Mouse (Mus musculus) cerebellum, postnatal 14 days (tissue): ENCODE data around the gene Chka.

Source experiments
- DNase-seq, 2 experiments: peaks; one replicate each; pipeline ENCODE4 v3.0.0; 2021; ENCODE audit warnings: mixed read lengths in 2 of 2

The Chka gene

GRCm38 (mm10) chr19:3851502-3851962, at the start of gene Chka:
Gene Chka (plus strand): TSS chr19:3851773.
- peak; percentile 97 to 99 for DNase-seq

GRCm38 (mm10) chr19:3805526-3805925, 46.0 kb upstream of the Chka start:
- DNase-seq, result no peak

GRCm38 (mm10) chr19:3810536-3811233, 40.9 kb upstream of the Chka start:
- no peak for DNase-seq

- peak; percentile 57 to 60 for DNase-seq
Observed at GRCm38 (mm10) chr19:3814461-3814860, 37.1 kb upstream of the Chka start.

GRCm38 (mm10) chr19:3815824-3816223, 35.7 kb upstream of the Chka start:
- DNase-seq, result no peak

GRCm38 (mm10) chr19:3819080-3819479, 32.5 kb upstream of the Chka start:
- no peak for DNase-seq

GRCm38 (mm10) chr19:3819899-3820444, 31.6 kb upstream of the Chka start:
- DNase-seq, result no peak

GRCm38 (mm10) chr19:3825044-3825443, 26.5 kb upstream of the Chka start:
- no peak for DNase-seq

GRCm38 (mm10) chr19:3829863-3830262, 21.7 kb upstream of the Chka start:
- DNase-seq, result no peak

GRCm38 (mm10) chr19:3831716-3832115, 19.9 kb upstream of the Chka start:
- no peak for DNase-seq

- peak; percentile 96 to 97 for DNase-seq
Observed at GRCm38 (mm10) chr19:3832851-3833353, 18.7 kb upstream of the Chka start.

- DNase-seq, result no peak
Observed at GRCm38 (mm10) chr19:3834301-3834700, 17.3 kb upstream of the Chka start.

GRCm38 (mm10) chr19:3836791-3837190, 14.8 kb upstream of the Chka start:
- no peak for DNase-seq

- DNase-seq, result no peak
Observed at GRCm38 (mm10) chr19:3838931-3839330, 12.6 kb upstream of the Chka start.

GRCm38 (mm10) chr19:3839686-3840085, 11.9 kb upstream of the Chka start:
- no peak for DNase-seq

GRCm38 (mm10) chr19:3840214-3840651, 11.3 kb upstream of the Chka start:
- DNase-seq, result no peak

GRCm38 (mm10) chr19:3840685-3841084, 10.9 kb upstream of the Chka start:
- DNase-seq, result no peak

- DNase-seq, result no peak
Observed at GRCm38 (mm10) chr19:3842359-3843148, 9.0 kb upstream of the Chka start.

- no peak for DNase-seq
Observed at GRCm38 (mm10) chr19:3843629-3844028, 7.9 kb upstream of the Chka start.

- DNase-seq, result peak in 1 of 2 experiments; percentile 60
Observed at GRCm38 (mm10) chr19:3844836-3845235, 6.7 kb upstream of the Chka start.

- no peak for DNase-seq
Observed at GRCm38 (mm10) chr19:3845339-3845738, 6.2 kb upstream of the Chka start.

GRCm38 (mm10) chr19:3845803-3846406, 5.7 kb upstream of the Chka start:
- DNase-seq, result peak; percentile 93 to 95
